Mouse (Mus musculus): ENCODE measurements around the gene Dad1. TPM values are rescaled to one million over a fixed set of nuclear protein-coding genes. Genes with fewer than 3 reads are reported as not detected.

The Dad1 gene
- polyA plus RNA-seq, 1 experiment from 2014 or later, result 256 TPM

GRCm38 (mm10) chr14:54269566-54269965 lies 15.7 kb upstream of the Dad1 start:
- Histone ChIP-seq H3K4me2 (ENCODE audit: low read depth, low read length) (no peak overlapping the region), H3K4me3 (ENCODE audit: low read depth, low read length) (no peak overlapping the region), H3K27ac (replicated peaks; ENCODE audit: low read depth, low read length) (no peak overlapping the region), H3K9me3 (replicated peaks; ENCODE audit: control insufficient read depth, low read length) (no peaks in the 10 kb centered on the region), H3K27me3 (ENCODE audit: control insufficient read depth, insufficient read depth, low read length) (no peaks in the 10 kb centered on the region), H3K36me3 (replicated peaks; ENCODE audit: control insufficient read depth, insufficient read depth, low read depth, low read length) (no peaks in the 10 kb centered on the region), H3K4me1 (ENCODE audit: control insufficient read depth, insufficient read depth, low read length) (no peaks in the 10 kb centered on the region), H3K9ac (replicated peaks; ENCODE audit: low read length) (no peak overlapping the region)
- no peak for DNase-seq (ENCODE audit: low spot score)
- 88% methylated on average over 3 of the region's 3 CpGs for WGBS
- no peak for ATAC-seq (replicated peaks; ENCODE audit: insufficient number of reproducible peaks, low FRiP score, low TSS enrichment, low read depth)

GRCm38 (mm10) chr14:54267966-54268365 lies 14.1 kb upstream of the Dad1 start:
- no peak overlapping the region for H3K27ac ChIP-seq (replicated peaks; ENCODE audit: low read depth, low read length)
- no peaks in the 10 kb centered on the region for H3K27me3 ChIP-seq (ENCODE audit: control insufficient read depth, insufficient read depth, low read length)
- H3K9me3 ChIP-seq (replicated peaks; ENCODE audit: control insufficient read depth, low read length), result no peaks in the 10 kb centered on the region
- no peaks in the 10 kb centered on the region for H3K36me3 ChIP-seq (replicated peaks; ENCODE audit: control insufficient read depth, insufficient read depth, low read depth, low read length)
- no peak overlapping the region for H3K4me3 ChIP-seq (ENCODE audit: low read depth, low read length)
- H3K9ac ChIP-seq (replicated peaks; ENCODE audit: low read length), result no peak overlapping the region
- DNase-seq (ENCODE audit: low spot score) (no peak), ATAC-seq (replicated peaks; ENCODE audit: insufficient number of reproducible peaks, low FRiP score, low TSS enrichment, low read depth) (no peak)
- no peak overlapping the region for H3K4me2 ChIP-seq (ENCODE audit: low read depth, low read length)
- 91% methylated on average over 10 of the region's 10 CpGs for WGBS
- no peaks in the 10 kb centered on the region for H3K4me1 ChIP-seq (ENCODE audit: control insufficient read depth, insufficient read depth, low read length)

GRCm38 (mm10) chr14:54265951-54266350 lies 12.0 kb upstream of the Dad1 start:
- Histone ChIP-seq H3K4me1 (ENCODE audit: control insufficient read depth, insufficient read depth, low read length) (no peaks in the 10 kb centered on the region), H3K27me3 (ENCODE audit: control insufficient read depth, insufficient read depth, low read length) (no peaks in the 10 kb centered on the region), H3K4me2 (ENCODE audit: low read depth, low read length) (no peak overlapping the region), H3K27ac (replicated peaks; ENCODE audit: low read depth, low read length) (no peak overlapping the region), H3K9ac (replicated peaks; ENCODE audit: low read length) (no peak overlapping the region), H3K4me3 (ENCODE audit: low read depth, low read length) (no peak overlapping the region), H3K36me3 (replicated peaks; ENCODE audit: control insufficient read depth, insufficient read depth, low read depth, low read length) (no peaks in the 10 kb centered on the region), H3K9me3 (replicated peaks; ENCODE audit: control insufficient read depth, low read length) (no peaks in the 10 kb centered on the region)
- ATAC-seq (replicated peaks; ENCODE audit: insufficient number of reproducible peaks, low FRiP score, low TSS enrichment, low read depth) (no peak), DNase-seq (ENCODE audit: low spot score) (no peak)
- 74% methylated on average over 6 of the region's 6 CpGs for WGBS

- no peak overlapping the region for H3K4me3 ChIP-seq (ENCODE audit: low read depth, low read length)
- WGBS, result 45% methylated on average over 10 of the region's 10 CpGs
- no peak overlapping the region for H3K4me2 ChIP-seq (ENCODE audit: low read depth, low read length)
- ATAC-seq (replicated peaks; ENCODE audit: insufficient number of reproducible peaks, low FRiP score, low TSS enrichment, low read depth) (no peak), DNase-seq (ENCODE audit: low spot score) (no peak)
- H3K36me3 ChIP-seq (replicated peaks; ENCODE audit: control insufficient read depth, insufficient read depth, low read depth, low read length), result no peaks in the 10 kb centered on the region
- H3K27ac ChIP-seq (replicated peaks; ENCODE audit: low read depth, low read length), result no peak overlapping the region
- no peak overlapping the region for H3K9ac ChIP-seq (replicated peaks; ENCODE audit: low read length)
- H3K9me3 ChIP-seq (replicated peaks; ENCODE audit: control insufficient read depth, low read length), result no peaks in the 10 kb centered on the region
- no peaks in the 10 kb centered on the region for H3K4me1 ChIP-seq (ENCODE audit: control insufficient read depth, insufficient read depth, low read length)
- H3K27me3 ChIP-seq (ENCODE audit: control insufficient read depth, insufficient read depth, low read length), result no peaks in the 10 kb centered on the region
Observed at GRCm38 (mm10) chr14:54265093-54265492, 11.2 kb upstream of the Dad1 start.

- WGBS, result 85% methylated on average over 7 of the region's 7 CpGs
- no peaks in the 10 kb centered on the region for H3K4me1 ChIP-seq (ENCODE audit: control insufficient read depth, insufficient read depth, low read length)
- no peak for ATAC-seq (replicated peaks; ENCODE audit: insufficient number of reproducible peaks, low FRiP score, low TSS enrichment, low read depth)
Observed at GRCm38 (mm10) chr14:54264231-54264630, 10.3 kb upstream of the Dad1 start.

GRCm38 (mm10) chr14:54263099-54263498 lies 9.2 kb upstream of the Dad1 start:
- Histone ChIP-seq H3K9ac (replicated peaks; ENCODE audit: low read length) (no peak overlapping the region), H3K4me2 (ENCODE audit: low read depth, low read length) (no peak overlapping the region), H3K27me3 (ENCODE audit: control insufficient read depth, insufficient read depth, low read length) (no peaks in the 10 kb centered on the region), H3K4me1 (ENCODE audit: control insufficient read depth, insufficient read depth, low read length) (no peaks in the 10 kb centered on the region), H3K9me3 (replicated peaks; ENCODE audit: control insufficient read depth, low read length) (no peaks in the 10 kb centered on the region), H3K27ac (replicated peaks; ENCODE audit: low read depth, low read length) (no peak overlapping the region), H3K36me3 (replicated peaks; ENCODE audit: control insufficient read depth, insufficient read depth, low read depth, low read length) (no peaks in the 10 kb centered on the region), H3K4me3 (ENCODE audit: low read depth, low read length) (no peak overlapping the region)
- no peak for DNase-seq (ENCODE audit: low spot score)
- ATAC-seq (replicated peaks; ENCODE audit: insufficient number of reproducible peaks, low FRiP score, low TSS enrichment, low read depth), result no peak
- 91% methylated on average over 6 of the region's 6 CpGs for WGBS

More at GRCm38 (mm10) chr14:54264231-54264630, 10.3 kb upstream of the Dad1 start:
- no peak for DNase-seq (ENCODE audit: low spot score)
- Histone ChIP-seq H3K9me3 (replicated peaks; ENCODE audit: control insufficient read depth, low read length) (no peaks in the 10 kb centered on the region), H3K4me2 (ENCODE audit: low read depth, low read length) (no peak overlapping the region), H3K9ac (replicated peaks; ENCODE audit: low read length) (no peak overlapping the region), H3K27ac (replicated peaks; ENCODE audit: low read depth, low read length) (no peak overlapping the region), H3K36me3 (replicated peaks; ENCODE audit: control insufficient read depth, insufficient read depth, low read depth, low read length) (no peaks in the 10 kb centered on the region), H3K4me3 (ENCODE audit: low read depth, low read length) (no peak overlapping the region), H3K27me3 (ENCODE audit: control insufficient read depth, insufficient read depth, low read length) (no peaks in the 10 kb centered on the region)

GRCm38 (mm10) chr14:54262622-54263021 lies 8.7 kb upstream of the Dad1 start:
- DNase-seq (ENCODE audit: low spot score), result no peak
- no peak overlapping the region for H3K4me2 ChIP-seq (ENCODE audit: low read depth, low read length)
- no peak overlapping the region for H3K27ac ChIP-seq (replicated peaks; ENCODE audit: low read depth, low read length)
- no peaks in the 10 kb centered on the region for H3K36me3 ChIP-seq (replicated peaks; ENCODE audit: control insufficient read depth, insufficient read depth, low read depth, low read length)
- no peak overlapping the region for H3K9ac ChIP-seq (replicated peaks; ENCODE audit: low read length)
- no peak overlapping the region for H3K4me3 ChIP-seq (ENCODE audit: low read depth, low read length)
- no peaks in the 10 kb centered on the region for H3K4me1 ChIP-seq (ENCODE audit: control insufficient read depth, insufficient read depth, low read length)
- 88% methylated on average over 8 of the region's 8 CpGs for WGBS
- H3K9me3 ChIP-seq (replicated peaks; ENCODE audit: control insufficient read depth, low read length), result no peaks in the 10 kb centered on the region
- no peak for ATAC-seq (replicated peaks; ENCODE audit: insufficient number of reproducible peaks, low FRiP score, low TSS enrichment, low read depth)
- no peaks in the 10 kb centered on the region for H3K27me3 ChIP-seq (ENCODE audit: control insufficient read depth, insufficient read depth, low read length)

GRCm38 (mm10) chr14:54261386-54261785 lies 7.5 kb upstream of the Dad1 start:
- Histone ChIP-seq H3K4me3 (ENCODE audit: low read depth, low read length) (no peak overlapping the region), H3K9ac (replicated peaks; ENCODE audit: low read length) (no peak overlapping the region), H3K4me2 (ENCODE audit: low read depth, low read length) (no peak overlapping the region), H3K9me3 (replicated peaks; ENCODE audit: control insufficient read depth, low read length) (no peaks in the 10 kb centered on the region), H3K36me3 (replicated peaks; ENCODE audit: control insufficient read depth, insufficient read depth, low read depth, low read length) (no peaks in the 10 kb centered on the region), H3K4me1 (ENCODE audit: control insufficient read depth, insufficient read depth, low read length) (no peaks in the 10 kb centered on the region), H3K27me3 (ENCODE audit: control insufficient read depth, insufficient read depth, low read length) (no peaks in the 10 kb centered on the region), H3K27ac (replicated peaks; ENCODE audit: low read depth, low read length) (no peak overlapping the region)
- no peak for DNase-seq (ENCODE audit: low spot score)
- WGBS, result 88% methylated on average over 2 of the region's 2 CpGs
- no peak for ATAC-seq (replicated peaks; ENCODE audit: insufficient number of reproducible peaks, low FRiP score, low TSS enrichment, low read depth)

All from embryonic facial prominence, embryonic 11.5 days (tissue).